Mouse (Mus musculus): ENCODE results near the gene Mars2.
A peak's percentile ranks its signal among the peaks of the same experiment; 100 is the strongest.

Mars2 gene

DNA sequence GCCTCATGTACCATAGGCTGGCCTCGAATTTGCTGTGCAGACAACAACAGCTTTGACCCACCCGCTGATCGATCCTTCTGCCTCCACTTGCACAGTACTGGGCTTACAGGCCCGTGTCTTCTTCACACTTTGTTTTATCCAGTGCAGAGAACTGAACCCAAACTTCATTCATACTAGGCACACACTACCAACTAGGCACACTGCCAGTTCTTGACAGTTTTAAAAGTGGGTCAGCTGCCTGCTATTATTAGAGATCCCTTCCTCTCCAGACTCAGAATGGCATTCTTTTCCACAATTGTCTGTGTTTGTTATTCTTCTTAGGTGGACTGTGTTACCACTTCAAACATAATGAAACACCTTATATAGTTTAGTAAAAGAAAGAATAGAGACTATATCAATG, 15.6 kb upstream of the Mars2 start:
- DNase-seq (ENCODE audit: low read depth, low spot score), result no peak

DNA sequence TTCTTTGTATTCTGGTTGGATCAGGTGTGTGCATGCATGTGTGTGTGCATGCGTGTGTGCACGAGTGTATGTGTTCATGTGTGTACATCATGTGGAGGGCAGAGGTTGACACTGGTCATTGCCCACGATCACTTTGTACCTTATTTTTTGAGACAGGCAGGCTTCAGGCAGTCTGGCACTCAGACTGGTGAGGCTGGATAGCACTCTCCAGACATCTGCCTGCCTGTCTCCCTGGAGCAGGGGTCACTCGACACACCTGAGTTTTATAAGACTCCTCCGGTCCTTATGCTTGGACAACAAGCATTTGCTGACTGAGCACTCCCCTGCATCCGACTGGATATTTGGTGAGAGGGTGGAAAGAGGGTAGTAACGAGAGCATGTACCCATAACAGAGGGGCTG, 14.0 kb upstream of the Mars2 start:
- no peak for DNase-seq (ENCODE audit: low read depth, low spot score)

DNA sequence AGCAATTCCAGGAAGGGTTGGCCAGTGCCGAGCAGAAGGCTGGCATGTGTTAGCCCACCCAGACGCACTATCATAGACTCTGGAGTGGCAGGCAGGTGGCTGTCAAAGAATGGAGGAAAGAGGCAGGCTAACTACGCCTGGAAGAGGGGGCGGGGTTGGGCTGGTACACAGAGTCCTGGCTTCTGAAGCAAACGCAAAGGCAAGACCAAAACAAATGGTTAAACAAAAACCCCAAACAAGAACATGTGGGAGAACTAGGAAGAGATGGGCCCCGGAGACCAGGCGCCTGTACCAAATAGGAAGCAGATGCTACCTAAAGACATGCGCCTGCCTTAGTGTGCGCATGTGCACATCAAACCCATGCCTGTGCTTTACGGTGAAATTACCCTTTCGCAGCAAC, 12.9 kb upstream of the Mars2 start:
- no peak for DNase-seq (ENCODE audit: low read depth, low spot score)

DNA sequence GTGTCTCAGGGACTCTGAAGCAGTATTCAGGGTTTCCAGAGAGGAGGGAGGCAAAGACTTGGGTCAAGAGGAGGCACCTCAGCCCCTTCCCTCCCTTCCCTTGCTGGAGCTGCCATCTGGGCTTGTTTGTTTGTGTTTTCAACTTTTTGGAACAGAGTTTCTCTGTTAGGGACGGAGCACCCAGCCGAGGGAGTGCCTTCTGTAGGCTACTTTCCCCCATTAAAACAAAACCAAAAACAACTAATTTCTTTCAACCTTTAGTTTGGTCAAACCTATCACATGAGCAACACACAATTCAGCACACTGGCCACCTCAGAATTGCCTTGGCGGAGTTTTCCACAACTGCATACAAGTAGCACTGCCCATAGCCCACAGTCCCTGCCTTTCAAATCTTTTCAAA, 11.6 kb upstream of the Mars2 start:
- no peak for DNase-seq (ENCODE audit: low read depth, low spot score)

DNA sequence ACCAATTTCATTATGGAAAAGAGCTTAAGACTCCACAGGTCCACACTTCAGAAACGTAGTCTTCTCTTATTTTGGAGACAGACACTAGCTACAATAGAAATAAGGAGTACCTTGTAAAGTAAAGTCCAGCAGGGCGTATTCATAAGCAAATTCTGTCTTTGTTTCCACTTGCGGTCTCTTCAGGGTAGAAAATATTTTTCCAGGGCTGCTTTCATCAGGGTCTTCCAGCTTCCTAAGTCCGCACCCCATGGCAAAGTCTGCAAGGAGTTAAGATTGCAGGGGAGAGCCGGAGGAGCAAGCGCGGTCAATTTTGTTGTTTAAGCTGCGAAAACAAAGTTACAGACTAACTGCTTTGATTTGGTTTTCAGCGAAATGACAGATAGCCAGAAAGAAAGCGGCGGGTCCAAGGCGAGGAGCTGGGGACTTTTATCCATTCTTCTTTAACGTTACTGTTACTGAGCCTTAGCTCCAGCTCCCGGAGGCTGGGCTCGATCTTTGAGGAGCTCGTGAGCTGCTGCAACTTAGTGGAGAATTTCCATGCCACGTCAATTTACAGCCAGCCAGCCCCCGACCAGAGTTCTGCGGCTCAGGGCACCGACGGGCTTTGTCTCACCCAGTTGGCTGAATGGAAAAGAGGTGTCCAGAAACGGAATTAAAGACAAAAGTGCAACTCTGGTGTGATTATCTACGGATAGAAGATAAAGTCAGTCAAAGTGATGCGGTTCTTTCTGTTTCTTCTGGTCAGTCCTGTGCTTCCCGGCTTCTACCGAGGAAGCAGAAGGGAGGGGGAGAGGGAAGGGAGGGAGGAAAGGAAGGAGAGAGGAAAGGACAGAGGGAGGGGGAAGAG, 10.7 kb upstream of the Mars2 start, which contains the start of gene Rftn2:
Gene Rftn2 (minus strand): TSS at position 772 of the 847 bp plus-strand sequence.
- DNase-seq (ENCODE audit: low read depth, low spot score), result no peak

DNA sequence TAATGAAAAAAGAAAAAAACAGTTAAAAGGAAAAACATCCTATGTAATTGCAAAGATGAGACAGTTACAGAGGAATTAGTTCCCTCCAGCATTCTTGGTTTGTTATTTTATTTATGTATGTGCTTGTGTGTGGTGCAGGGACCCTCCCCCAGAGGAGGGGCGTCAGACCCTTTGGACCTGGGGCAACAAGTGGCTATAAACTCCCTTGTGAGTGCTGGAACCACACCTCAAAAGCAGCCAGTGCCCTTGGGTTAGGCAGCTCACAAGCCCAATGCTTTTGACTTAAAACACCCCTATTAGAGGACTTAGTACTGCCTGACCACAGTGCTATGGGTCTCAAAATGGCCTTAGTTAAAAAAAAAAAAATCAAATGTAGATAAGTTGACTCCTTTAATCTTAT, 9.6 kb upstream of the Mars2 start:
- DNase-seq (ENCODE audit: low read depth, low spot score), result no peak

DNA sequence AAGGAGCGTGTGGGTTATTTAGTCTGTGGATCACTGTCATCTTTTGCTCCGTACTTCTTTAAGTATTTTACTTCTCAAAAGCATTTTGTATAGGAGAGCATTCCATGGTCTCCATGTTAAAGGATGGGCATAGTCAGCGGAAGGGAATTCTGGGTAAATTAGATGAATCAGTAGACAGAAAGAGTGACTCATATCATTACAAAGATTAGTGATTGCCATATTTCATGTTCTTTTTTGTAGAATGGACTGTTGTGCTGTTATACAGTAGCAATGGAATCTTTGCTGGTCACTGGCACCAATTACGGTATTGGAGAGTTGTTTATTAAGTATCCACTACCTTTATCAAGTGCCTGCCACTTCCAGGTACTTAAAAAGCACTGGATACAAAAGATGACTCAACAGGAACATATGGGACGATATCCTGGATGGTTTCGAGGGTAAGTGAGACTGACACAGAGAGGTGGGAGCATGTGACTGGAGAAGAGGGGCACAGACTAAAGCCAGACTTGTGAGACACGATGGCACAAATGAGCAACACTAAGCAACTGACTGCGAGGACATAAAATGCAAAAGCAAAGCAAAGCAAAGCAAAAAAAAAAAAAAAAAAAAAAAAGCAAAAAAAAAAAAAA, 8.6 kb upstream of the Mars2 start:
- DNase-seq (ENCODE audit: low read depth, low spot score), result no peak

DNA sequence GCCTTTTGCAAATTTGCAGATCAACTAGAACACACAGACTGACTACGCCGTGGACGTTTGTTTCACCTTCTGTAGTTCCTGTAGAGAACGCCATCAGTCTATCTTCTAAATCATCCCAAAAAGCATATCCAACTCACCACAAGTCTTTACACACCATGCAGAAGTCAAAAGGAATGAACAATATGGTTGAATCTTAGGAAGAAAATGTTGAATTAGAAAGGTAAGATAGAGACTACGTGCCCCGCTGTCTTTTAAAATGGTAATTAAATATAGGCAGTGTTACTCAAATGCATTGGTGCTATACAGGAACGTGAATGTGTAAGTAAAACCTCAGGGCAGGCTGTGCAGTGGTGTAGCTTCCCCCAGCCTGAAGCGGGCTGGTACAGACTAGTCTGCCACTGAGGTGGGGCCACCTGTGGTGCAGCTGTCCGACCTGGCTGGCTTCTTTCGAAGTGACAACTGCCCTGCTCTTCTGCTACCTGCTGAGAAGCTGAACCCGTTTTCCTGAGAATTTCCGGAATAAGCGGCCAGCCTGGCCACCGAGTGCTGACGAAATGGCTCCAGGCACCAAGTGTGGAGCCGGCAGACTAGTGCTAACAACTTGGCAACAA, 2.0 kb upstream of the Mars2 start:
- peak; percentile 32 for DNase-seq (ENCODE audit: low read depth, low spot score)

DNA sequence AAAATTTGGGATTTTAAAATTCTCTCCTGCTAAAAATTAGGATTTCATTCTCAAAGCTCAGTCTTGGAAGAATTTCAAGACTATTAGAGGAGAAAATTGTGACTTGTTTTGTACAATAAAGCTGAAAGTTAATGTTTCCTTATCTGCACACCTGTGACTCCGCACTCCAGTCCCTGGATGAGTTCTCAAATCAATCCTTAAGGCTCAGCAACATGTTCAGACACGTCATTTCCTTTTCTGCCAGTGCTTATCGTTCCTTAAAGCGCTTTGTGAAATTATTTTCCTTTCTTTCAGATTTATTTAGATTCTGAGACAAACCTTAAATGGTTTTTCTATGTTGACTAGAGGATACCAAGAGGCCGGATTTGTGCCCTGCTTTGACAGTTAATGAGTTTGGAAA, 490 bp upstream of the Mars2 start:
- DNase-seq (ENCODE audit: low read depth, low spot score), result no peak

DNA sequence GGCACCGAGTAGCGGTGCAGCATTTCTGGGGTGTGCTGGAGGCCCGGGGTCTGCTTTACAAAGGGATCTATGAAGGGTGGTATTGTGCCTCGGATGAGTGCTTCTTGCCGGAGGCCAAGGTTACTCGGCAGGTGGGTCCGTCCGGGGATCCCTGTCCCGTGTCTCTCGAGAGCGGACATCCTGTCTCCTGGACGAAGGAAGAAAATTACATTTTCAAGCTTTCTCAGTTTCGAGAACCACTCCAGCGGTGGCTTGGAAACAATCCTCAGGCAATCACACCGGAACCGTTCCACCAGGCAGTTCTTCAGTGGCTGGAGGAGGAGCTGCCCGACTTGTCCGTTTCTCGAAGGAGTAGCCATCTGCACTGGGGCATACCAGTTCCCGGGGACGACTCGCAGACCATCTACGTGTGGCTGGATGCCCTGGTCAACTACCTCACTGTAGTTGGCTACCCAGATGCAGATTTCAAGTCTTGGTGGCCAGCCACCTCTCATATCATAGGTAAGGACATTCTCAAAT, 725 bp downstream of the Mars2 start:
- DNase-seq (ENCODE audit: low read depth, low spot score), result no peak

DNA sequence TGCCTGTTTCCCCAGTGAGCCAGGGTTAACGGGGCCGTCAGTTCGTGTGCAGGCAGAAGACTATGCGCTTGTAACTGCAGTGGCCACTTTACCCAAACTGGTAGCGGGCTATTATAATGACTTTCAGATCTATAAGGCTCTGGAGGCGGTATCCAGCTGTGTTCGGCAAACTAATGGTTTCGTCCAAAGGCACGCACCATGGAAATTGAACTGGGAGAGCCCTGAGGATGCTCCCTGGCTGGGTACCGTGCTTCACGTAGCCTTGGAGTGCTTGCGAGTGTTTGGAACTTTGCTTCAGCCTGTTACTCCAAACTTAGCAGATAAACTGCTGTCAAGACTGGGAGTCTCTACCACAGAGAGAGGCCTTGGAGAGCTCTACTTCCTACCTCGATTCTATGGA, 1.5 kb downstream of the Mars2 start:
- DNase-seq (ENCODE audit: low read depth, low spot score), result no peak

DNA sequence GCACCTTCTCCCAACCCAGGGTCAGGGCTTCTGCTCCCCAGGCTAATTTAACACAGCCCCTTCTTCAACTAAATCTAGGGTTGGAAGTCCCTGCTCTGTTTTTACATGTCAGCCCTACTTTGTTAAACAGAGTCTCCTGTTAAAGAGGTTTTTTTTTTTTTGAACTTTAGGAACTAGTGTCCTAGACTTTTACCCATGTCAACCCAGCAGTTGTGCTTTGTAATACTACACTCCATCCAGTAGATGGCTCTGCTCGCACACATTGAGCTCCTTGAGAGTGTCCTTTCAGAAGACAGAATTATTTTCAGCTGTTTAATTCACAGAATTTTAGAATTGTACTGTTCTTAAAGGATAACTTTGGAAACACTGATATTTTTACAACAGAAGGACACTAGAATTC, 2.3 kb downstream of the Mars2 start:
- peak; percentile 78 for DNase-seq (ENCODE audit: low read depth, low spot score)

DNA sequence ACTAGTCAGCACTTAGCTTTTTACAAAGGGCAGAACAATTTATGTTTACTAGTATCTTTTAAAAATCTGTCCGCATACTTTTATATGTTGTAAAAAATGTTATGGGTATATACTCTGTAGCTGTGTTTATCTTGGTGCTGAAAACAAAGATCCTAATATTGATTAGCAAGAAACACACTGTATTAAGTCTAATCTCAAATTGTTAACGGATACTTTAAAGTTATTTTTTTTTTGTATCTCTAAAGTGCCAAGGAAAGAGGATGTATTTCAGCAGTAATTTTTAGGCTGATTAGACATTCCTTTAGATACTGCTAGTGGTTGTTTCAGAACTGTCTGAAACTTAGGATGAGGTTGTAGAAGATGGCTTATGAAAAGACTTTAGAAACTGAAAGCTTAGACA, 9.4 kb downstream of the Mars2 start:
- DNase-seq (ENCODE audit: low read depth, low spot score), result no peak

DNA sequence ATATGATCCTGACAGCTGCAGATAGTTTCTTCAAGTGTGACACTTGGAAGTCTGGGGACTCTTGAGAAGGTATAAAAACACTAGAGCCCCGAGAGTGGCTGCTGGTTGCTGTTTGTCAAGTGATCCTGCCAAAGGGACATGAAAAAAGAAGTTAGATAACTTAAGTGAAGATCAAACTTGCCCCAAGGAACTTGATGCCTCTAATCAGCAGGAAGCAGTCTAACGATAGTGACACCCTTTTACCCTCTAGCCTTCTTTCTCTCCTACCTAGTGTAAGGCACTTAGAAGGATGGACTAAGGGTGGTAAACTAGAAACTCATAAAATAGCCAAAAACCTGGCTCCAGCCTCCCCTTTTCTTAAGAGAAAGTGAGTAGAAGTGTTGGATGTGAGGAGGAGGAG, 27.4 kb downstream of the Mars2 start:
- no peak for DNase-seq (ENCODE audit: low read depth, low spot score)

DNA sequence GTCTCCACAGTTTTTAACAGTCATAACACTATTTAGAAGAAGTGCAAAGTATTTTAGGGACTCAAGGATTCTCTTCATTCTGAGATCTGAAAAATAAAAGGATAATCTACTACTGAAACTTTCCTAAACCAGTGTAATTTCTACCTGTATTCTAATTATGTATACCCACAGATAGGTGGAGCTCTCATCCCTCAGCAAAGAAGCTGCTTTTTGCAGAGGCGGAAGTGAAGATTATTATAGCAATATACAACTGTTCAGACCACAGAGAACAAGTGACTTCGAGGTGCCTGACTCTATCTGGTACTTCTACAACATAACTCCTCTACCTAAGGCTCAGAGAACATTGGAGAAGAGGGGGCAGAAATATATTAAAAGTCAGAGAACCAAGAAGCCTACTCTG, 28.5 kb downstream of the Mars2 start:
- DNase-seq (ENCODE audit: low read depth, low spot score), result no peak

DNA sequence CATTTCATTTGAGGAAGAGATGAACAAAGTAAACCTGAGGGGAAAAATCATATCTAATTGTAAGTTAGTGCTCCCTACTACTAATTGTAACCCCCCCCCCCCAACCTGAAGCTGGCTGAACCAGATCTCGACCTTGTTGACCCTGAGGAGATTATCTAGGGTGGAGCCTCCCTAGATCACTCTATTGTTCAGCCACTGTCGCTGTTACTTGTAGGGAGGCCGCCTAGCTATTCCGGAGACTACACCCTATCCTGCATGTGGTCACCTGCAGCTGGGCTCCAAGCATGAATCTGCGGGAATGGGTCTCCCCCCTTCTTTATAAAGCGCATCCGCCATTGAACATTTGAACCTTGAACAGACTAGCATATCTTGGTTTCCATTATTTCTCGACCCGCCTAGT, 42.1 kb downstream of the Mars2 start:
- DNase-seq (ENCODE audit: low read depth, low spot score), result peak; percentile 53

All from R1 (cell line).